Mouse (Mus musculus) kidney, embryonic 16.5 days (tissue): ENCODE data around the gene Khdrbs1. TPM values are rescaled to one million over a fixed set of nuclear protein-coding genes. Genes with fewer than 3 reads are reported as not detected.

Experiments used
- ATAC-seq: fragments of 200-750 bp; cut with Nextera tagmentation; 2 replicates; pipeline ENCODE4 v1.8.0; 2017; ENCODE audit warnings: moderate TSS enrichment; ENCODE audit not compliant: low FRiP score, low TSS enrichment
- H3K27ac ChIP-seq: fragments of 300-500 bp; sonication (generic); 2 replicates; pipeline ENCODE4 v1.5.1; 2014; ENCODE audit warnings: low read length
- H3K27me3 ChIP-seq: fragments of 300-500 bp; sonication (generic); 2 replicates; pipeline ENCODE4 v1.6.1; 2014; ENCODE audit warnings: low read length, control low read depth, mixed read lengths; ENCODE audit not compliant: insufficient read depth
- H3K36me3 ChIP-seq: fragments of 300-500 bp; sonication (generic); 2 replicates; pipeline ENCODE4 v1.6.1; 2014; ENCODE audit warnings: low read length, control low read depth, mixed read lengths; ENCODE audit not compliant: insufficient read depth
- H3K4me1 ChIP-seq: fragments of 300-500 bp; sonication (generic); 2 replicates; pipeline ENCODE4 v1.6.1; 2014; ENCODE audit warnings: low read length, control low read depth, mixed read lengths; ENCODE audit not compliant: insufficient read depth
- H3K4me2 ChIP-seq: fragments of 300-500 bp; sonication (generic); replicated peaks from 2 replicates; pipeline ENCODE4 v1.6.1; 2014; ENCODE audit warnings: low read depth, low read length
- H3K4me3 ChIP-seq: fragments of 300-500 bp; sonication (generic); 2 replicates; pipeline ENCODE4 v1.5.1; 2014; ENCODE audit warnings: mild to moderate bottlenecking, low read length
- H3K9ac ChIP-seq: fragments of 300-500 bp; sonication (generic); replicated peaks from 2 replicates; pipeline ENCODE4 v1.6.1; 2014; ENCODE audit warnings: low read length
- H3K9me3 ChIP-seq: fragments of 300-500 bp; sonication (generic); 2 replicates; pipeline ENCODE4 v1.6.1; 2016; ENCODE audit warnings: low read length, control low read depth
- WGBS: fragments of 180-500 bp; shearing (Covaris S2); extraction: QIAGEN DNeasy Blood & Tissue Kit; methylation state at CpG from one replicate; pipeline ENCODE4 v1.1.7; 2014; 5-methylcytosine and 5-hydroxymethylcytosine counted together
- microRNA-seq: library from miRNA; unstranded; fragments of <30 nt; microRNA quantifications from one replicate; pipeline ENCODE4, GENCODE M21; 2016
- polyA plus RNA-seq: library from polyadenylated mRNA; unstranded; fragments of >200 nt; fragmentation: Nextera tagmentation; extraction: Ambion mirVana; gene quantifications from 2 replicates; pipeline ENCODE4 v1.2.1, GENCODE M21; 2015

The Khdrbs1 gene
- polyA plus RNA-seq, 1 experiment from 2014 or later: 92.1 TPM

DNA sequence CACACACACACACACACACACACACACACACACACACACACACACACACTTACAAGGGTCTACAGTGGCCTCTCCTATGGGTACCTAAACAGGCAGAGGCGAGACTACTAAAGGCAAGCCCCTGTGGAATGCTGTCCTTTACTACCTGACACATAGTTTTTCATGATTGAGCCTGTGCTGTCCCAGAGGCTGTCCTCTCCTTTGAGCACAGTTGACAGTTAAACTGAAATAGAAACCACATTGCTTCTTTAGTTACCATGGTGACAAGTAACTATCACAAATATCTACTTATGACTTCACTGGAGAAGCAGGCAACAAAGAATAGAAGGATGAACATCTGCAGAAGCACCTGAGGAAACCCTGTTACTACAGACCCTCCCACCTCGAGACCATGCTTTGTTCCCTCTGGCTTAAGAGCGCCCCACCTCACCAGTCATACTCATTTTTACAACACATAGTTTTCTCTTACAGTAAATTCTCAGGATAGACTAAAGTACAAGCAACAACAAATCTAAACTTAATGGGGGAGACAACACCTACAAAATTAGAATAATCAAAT is 79.8 kb downstream of the Khdrbs1 start:
- Histone ChIP-seq H3K27ac (no peak overlapping the region), H3K9me3 (no peaks in the 10 kb centered on the region), H3K4me1 (no peaks in the 10 kb centered on the region), H3K27me3 (no peaks in the 10 kb centered on the region), H3K9ac (no peak overlapping the region), H3K4me2 (no peak overlapping the region), H3K4me3 (no peak overlapping the region), H3K36me3 (peaks cover 38% of the 10 kb centered on the region)
- no peak for ATAC-seq
- WGBS: 86% methylated on average over 3 of the region's 3 CpGs

DNA sequence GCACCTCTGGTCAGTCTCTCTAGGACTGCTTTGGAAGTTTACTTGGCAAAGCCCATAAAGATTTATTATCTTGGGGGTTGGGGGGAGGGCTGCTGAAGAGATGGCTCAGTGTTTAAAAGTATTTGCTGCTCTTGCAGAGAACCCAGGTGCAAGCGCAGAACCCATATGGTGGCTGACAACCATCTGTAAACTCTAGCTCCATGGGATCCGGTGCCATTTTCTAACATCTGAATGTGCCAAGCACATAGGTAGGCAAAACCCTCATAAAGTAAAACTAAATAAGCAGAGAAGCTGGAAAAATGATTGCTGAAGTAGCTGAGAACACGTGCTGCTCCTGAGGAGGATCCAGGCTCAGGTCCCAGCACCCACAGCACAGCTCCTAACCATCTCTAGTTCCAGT is 80.5 kb downstream of the Khdrbs1 start:
- Histone ChIP-seq H3K4me3 (no peak overlapping the region), H3K9ac (no peak overlapping the region), H3K36me3 (peaks cover 41% of the 10 kb centered on the region), H3K9me3 (no peaks in the 10 kb centered on the region), H3K27me3 (no peaks in the 10 kb centered on the region), H3K4me2 (no peak overlapping the region), H3K4me1 (no peaks in the 10 kb centered on the region), H3K27ac (no peak overlapping the region)
- ATAC-seq: no peak
- WGBS: 78% methylated on average over 3 of the region's 3 CpGs

DNA sequence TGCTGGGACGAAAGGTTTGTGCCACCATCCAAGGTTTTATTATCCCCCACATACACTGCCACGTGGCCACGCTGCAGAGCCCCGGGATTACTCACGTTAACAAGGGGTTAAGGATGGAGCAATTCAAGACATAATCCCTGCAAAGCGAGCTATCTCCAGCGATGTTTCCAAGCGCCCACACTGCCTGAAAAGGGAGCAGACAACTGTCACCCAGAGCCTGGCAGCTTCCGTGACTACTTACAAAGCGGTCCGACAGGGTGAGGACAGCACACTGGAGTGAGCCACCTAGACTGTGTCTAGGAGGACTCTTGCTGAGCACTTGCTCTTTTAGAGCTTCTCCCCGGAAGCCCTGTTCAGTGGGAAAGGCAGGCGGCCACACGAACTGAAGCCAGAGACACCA is 87.3 kb downstream of the Khdrbs1 start:
- no peak overlapping the region for H3K9ac ChIP-seq
- H3K27ac ChIP-seq: no peak overlapping the region
- H3K9me3 ChIP-seq: no peaks in the 10 kb centered on the region
- no peaks in the 10 kb centered on the region for H3K4me1 ChIP-seq
- ATAC-seq: no peak
- H3K36me3 ChIP-seq: peaks cover 82% of the 10 kb centered on the region
- WGBS: 95% methylated on average over 14 of the region's 14 CpGs
- no peak overlapping the region for H3K4me3 ChIP-seq
- no peaks in the 10 kb centered on the region for H3K27me3 ChIP-seq
- H3K4me2 ChIP-seq: no peak overlapping the region

Small RNAs within 50 kb of the gene (microRNA-seq; reads per million reads assigned to microRNA genes)
- not detected for gene Gm28017
- 0.47 reads per million for gene Mir7016

Other genes starting within 250 kb of the Khdrbs1 start
- 761 and 859 TPM in 2 replicates for gene Marcksl1, start 228.7 kb downstream of the Khdrbs1 start, polyA plus RNA-seq
- 285 and 304 TPM in 2 replicates for gene Hdac1, start 199.6 kb downstream of the Khdrbs1 start, polyA plus RNA-seq
- gene Lck, start 168.7 kb downstream of the Khdrbs1 start, polyA plus RNA-seq: 10.8 and 13.0 TPM in 2 replicates
- 35.9 and 37.8 TPM in 2 replicates for gene Fam167b, start 163.8 kb downstream of the Khdrbs1 start, polyA plus RNA-seq
- 296 and 307 TPM in 2 replicates for gene Eif3i, start 141.7 kb downstream of the Khdrbs1 start, polyA plus RNA-seq
- 216 and 221 TPM in 2 replicates for gene Tmem234, start 141.6 kb downstream of the Khdrbs1 start, polyA plus RNA-seq
- 2.6 and 3.2 TPM in 2 replicates for gene Dcdc2b, start 128.0 kb downstream of the Khdrbs1 start, polyA plus RNA-seq
- gene Iqcc, start 123.2 kb downstream of the Khdrbs1 start, polyA plus RNA-seq: 34.8 and 38.2 TPM in 2 replicates
- 64.1 and 71.7 TPM in 2 replicates for gene Ccdc28b, start 118.4 kb downstream of the Khdrbs1 start, polyA plus RNA-seq
- gene Txlna, start 101.2 kb downstream of the Khdrbs1 start, polyA plus RNA-seq: 89.5 and 94.4 TPM in 2 replicates
- gene Kpna6, start 69.5 kb downstream of the Khdrbs1 start, polyA plus RNA-seq: 19.9 and 21.3 TPM in 2 replicates
- 20.6 and 21.7 TPM in 2 replicates for gene Tmem39b, start 45.5 kb downstream of the Khdrbs1 start, polyA plus RNA-seq
- gene Ptp4a2, start 68.9 kb upstream of the Khdrbs1 start, polyA plus RNA-seq: 272 and 298 TPM in 2 replicates
- 0.32 TPM in 1 of 2 replicates, not detected in the other for gene Spocd1, start 186.9 kb upstream of the Khdrbs1 start, polyA plus RNA-seq
- 1.7 and 3.2 TPM in 2 replicates for gene Adgrb2, start 242.6 kb upstream of the Khdrbs1 start, polyA plus RNA-seq